Mouse (Mus musculus): ENCODE data around the gene Ptprg.

The Ptprg gene

GRCm38 (mm10) chr14:11553273-11553665 is at the start of gene Ptprg:
Ptprg (plus strand) TSS chr14:11553532.
- peak; percentile 90 for DNase-seq (ENCODE audit: extremely low spot score, low spot score)

- no peak for DNase-seq (ENCODE audit: extremely low spot score, low spot score)
Measured at GRCm38 (mm10) chr14:11503803-11504365, 49.4 kb upstream of the Ptprg start.

- no peak for DNase-seq (ENCODE audit: extremely low spot score, low spot score)
Measured at GRCm38 (mm10) chr14:11510173-11510572, 43.2 kb upstream of the Ptprg start.

GRCm38 (mm10) chr14:11519171-11519570 is 34.2 kb upstream of the Ptprg start:
- DNase-seq (ENCODE audit: extremely low spot score, low spot score), result no peak

GRCm38 (mm10) chr14:11523052-11523451 is 30.3 kb upstream of the Ptprg start:
- no peak for DNase-seq (ENCODE audit: extremely low spot score, low spot score)

GRCm38 (mm10) chr14:11529591-11529990 is 23.7 kb upstream of the Ptprg start:
- no peak for DNase-seq (ENCODE audit: extremely low spot score, low spot score)

- no peak for DNase-seq (ENCODE audit: extremely low spot score, low spot score)
Measured at GRCm38 (mm10) chr14:11534456-11534855, 18.9 kb upstream of the Ptprg start.

GRCm38 (mm10) chr14:11536121-11536520 is 17.2 kb upstream of the Ptprg start:
- DNase-seq (ENCODE audit: extremely low spot score, low spot score), result no peak

GRCm38 (mm10) chr14:11551892-11552291 is 1.4 kb upstream of the Ptprg start:
- DNase-seq (ENCODE audit: extremely low spot score, low spot score), result peak; percentile 27

GRCm38 (mm10) chr14:11552521-11553272 is 635 bp upstream of the Ptprg start:
- peak; percentile 63 for DNase-seq (ENCODE audit: extremely low spot score, low spot score)

- DNase-seq (ENCODE audit: extremely low spot score, low spot score), result no peak
Measured at GRCm38 (mm10) chr14:11553679-11554305, 460 bp downstream of the Ptprg start.

- peak; percentile 80 for DNase-seq (ENCODE audit: extremely low spot score, low spot score)
Measured at GRCm38 (mm10) chr14:11554306-11555041, 1.1 kb downstream of the Ptprg start.

- peak; percentile 70 for DNase-seq (ENCODE audit: extremely low spot score, low spot score)
Measured at GRCm38 (mm10) chr14:11555061-11555501, 1.7 kb downstream of the Ptprg start.

- DNase-seq (ENCODE audit: extremely low spot score, low spot score), result peak; percentile 41
Measured at GRCm38 (mm10) chr14:11555521-11556355, 2.4 kb downstream of the Ptprg start.

- DNase-seq (ENCODE audit: extremely low spot score, low spot score), result peak; percentile 60
Measured at GRCm38 (mm10) chr14:11556356-11557130, 3.2 kb downstream of the Ptprg start.

GRCm38 (mm10) chr14:11558496-11558895 is 5.2 kb downstream of the Ptprg start:
- no peak for DNase-seq (ENCODE audit: extremely low spot score, low spot score)

GRCm38 (mm10) chr14:11560641-11561232 is 7.4 kb downstream of the Ptprg start:
- DNase-seq (ENCODE audit: extremely low spot score, low spot score), result no peak

- DNase-seq (ENCODE audit: extremely low spot score, low spot score), result no peak
Measured at GRCm38 (mm10) chr14:11561397-11561796, 8.1 kb downstream of the Ptprg start.

GRCm38 (mm10) chr14:11562870-11563269 is 9.5 kb downstream of the Ptprg start:
- no peak for DNase-seq (ENCODE audit: extremely low spot score, low spot score)

GRCm38 (mm10) chr14:11563656-11564055 is 10.3 kb downstream of the Ptprg start:
- DNase-seq (ENCODE audit: extremely low spot score, low spot score), result no peak

Data from neural tube, embryonic 10.5 days (tissue).